15 mouse cellular contexts compared by ENCODE assay signal in the genomic region with DNA sequence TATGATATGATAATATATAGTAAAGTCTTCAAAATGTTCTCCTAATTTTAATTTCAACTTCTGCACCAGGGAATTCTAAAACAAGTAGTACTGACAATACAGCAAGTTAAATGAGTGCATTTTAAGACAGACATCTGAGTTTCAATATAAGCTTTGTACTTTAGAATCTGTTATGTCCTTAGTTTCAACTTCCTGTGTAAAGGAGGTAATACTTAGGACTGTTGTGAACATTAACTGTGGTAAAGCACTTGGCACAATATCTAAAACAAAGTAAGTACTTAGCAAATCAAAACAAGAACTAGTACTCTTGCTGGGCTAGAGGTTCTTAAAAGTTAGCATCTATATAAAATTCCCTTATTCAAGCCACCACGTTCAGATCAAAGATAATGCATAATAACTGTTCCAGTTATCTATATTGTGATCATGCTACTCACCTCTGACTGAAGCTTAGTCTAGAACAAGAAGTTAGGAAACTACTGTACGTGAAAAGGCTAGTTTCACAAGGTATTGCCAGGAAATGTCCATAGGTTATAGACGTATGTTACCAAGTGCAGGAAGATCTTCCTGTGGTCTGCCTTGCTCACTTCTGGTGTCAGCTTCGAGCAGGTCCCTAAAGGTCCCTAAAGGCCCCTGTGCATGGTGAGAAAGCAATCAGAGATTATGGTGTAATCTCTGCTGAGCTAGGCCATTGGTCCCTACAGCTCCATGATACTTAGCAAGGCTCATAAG.
"Had no signal": no experiment of that assay in that cellular context is flagged by ENCODE, and none has a peak within 500 bp of the region (broad histone marks: within the 10 kb centered on the region; RNA-seq: fewer than 3 reads in every experiment).

No protein-coding gene starts in this region.

- H3K27ac ChIP-seq: limb, embryonic 12.5 days; liver, embryonic 14.5 days; macrophage; neural tube, embryonic 12.5 days had no signal

- H3K27me3 ChIP-seq: limb, embryonic 12.5 days; neural tube, embryonic 12.5 days had no signal

- DNase-seq: kidney, adult 8-10 months; kidney, postnatal 25 days; layer of hippocampus, adult 9-11 months; layer of hippocampus, postnatal 36 days; liver; lung, adult 2 months; lung, postnatal 10 days; midbrain, embryonic 14.5 days; retina, postnatal 1 day; thymus, postnatal 4 days had no signal

- H3K4me3 ChIP-seq: limb, embryonic 12.5 days; myocyte; neural tube, embryonic 12.5 days had no signal

- H3K4me1 ChIP-seq: limb, embryonic 12.5 days; neural tube, embryonic 12.5 days had no signal

- H3K36me3 ChIP-seq: limb, embryonic 12.5 days; neural tube, embryonic 12.5 days had no signal
